Mouse (Mus musculus): ENCODE results near the gene Kcnj5.
A peak's percentile ranks its signal among the peaks of the same experiment; 100 is the strongest.

Kcnj5 gene

GRCm38 (mm10) chr9:32344051-32344450, at the start of gene Kcnj5:
Kcnj5 (minus strand) TSS chr9:32344350.
- DNase-seq (ENCODE audit: low spot score), result peak; percentile 20

DNA sequence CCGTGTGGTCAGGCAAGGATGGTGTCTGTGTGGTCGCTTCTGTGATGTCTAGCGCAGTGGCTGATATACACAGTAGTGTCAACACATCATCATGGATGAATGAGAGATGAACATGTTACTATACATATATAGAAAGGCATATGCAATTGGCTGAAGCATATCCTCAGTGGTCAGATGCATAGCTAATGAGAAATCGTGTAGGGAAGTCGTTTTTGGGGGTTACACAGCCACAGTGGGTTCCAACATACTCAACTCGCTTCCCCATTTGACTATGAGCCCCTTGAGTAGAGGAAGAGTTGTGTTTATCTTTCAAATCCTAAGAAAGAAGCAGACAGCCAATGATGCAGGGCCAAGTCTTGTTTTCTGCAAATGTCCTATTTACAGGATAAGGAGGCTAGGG, 48.6 kb upstream of the Kcnj5 start:
- no peak for DNase-seq (ENCODE audit: low spot score)

DNA sequence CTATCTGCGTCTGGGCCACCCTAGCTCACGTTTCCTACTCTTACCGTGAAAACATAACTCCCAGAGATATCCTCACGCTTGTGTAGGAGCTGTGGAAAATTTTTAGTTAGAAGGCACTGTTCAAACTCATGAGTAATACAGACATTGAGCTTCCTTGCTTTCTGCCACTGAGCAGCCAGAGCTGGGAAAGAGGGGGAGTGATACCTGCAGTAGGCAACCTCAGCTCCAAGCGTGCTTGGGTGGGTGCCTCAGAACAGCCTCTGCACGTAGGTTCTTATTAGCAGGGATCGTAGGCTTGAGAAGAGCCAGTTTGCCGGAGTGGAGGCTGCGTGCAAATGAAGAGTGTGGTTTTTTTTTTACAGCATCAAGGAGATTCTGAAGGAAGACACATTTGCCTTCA, 47.6 kb upstream of the Kcnj5 start:
- DNase-seq (ENCODE audit: low spot score), result no peak

DNA sequence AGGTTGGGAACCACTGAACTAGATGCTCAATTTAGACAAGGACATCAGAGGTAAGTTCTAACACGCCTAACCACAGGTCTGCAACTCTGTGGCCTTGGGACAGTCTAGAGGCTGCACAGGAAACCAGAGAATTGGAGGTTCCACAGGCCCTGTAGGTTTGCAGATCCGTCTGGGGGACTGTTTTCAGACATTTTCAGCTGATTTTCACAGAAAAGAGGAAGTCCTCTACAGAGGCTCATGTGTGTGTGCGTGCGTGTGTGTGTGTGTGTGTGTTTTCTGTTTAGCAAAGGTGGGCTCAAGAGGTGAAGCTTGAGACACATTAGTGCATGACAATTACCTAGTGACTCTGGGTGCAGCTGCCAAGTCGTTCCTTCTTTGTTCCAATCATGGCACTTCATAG, 46.9 kb upstream of the Kcnj5 start:
- no peak for DNase-seq (ENCODE audit: low spot score)

- DNase-seq (ENCODE audit: low spot score), result no peak
Observed at GRCm38 (mm10) chr9:32388120-32388519, 44.0 kb upstream of the Kcnj5 start.

DNA sequence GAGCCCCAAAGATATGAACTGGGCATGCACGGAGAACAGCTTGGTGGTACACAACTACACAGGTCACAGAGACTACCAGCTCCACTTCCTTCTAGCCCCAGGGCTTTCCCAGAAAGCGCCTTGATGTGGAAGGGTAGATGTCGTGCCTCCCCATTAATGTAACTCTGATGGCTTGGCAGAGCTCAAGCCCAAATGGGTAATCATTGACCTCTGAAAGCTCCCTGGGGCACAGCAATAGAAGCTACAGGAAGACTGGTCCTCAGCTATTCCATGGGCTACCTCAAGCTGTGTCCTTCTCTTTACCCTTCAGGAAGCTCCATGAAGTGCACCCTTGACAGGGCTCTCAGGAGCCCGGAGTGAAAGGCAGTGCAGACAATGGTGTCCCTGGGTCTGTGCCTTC, 40.8 kb upstream of the Kcnj5 start:
- DNase-seq (ENCODE audit: low spot score), result no peak

DNA sequence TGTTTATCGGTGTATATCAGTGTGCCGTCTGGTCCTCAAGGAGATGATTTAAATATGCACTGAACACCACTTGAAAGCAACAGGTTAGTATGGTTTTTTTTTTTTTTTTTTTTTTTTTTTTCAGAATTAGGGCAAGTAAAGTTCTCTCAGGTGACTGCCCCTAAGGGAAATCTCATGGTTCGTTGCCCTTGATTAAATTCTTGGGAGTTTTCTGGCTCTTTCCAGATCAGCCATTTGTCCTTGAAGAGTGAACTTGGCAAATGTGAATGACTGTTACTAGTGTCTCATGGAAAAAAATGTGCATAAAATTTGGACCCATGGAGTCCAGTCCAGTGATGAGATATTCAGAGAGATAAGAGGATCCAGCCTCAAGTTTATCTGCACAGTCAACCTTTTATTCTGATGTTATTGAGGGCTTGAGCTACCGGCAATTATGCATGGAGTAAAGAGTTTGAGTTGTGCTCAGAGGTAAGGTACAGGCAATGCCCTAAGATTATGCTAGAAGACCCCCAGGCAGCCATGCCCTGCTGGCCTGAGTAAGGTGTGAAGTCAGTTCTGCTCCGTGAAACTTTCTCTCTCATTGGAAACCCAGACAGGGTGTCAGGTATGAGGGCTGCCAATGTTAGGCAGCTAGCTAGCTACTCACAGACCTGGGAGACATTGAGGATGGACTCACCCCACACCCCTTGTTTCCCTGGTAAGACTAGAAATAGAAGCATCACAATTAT, 32.9 kb upstream of the Kcnj5 start:
- DNase-seq (ENCODE audit: low spot score), result no peak

DNA sequence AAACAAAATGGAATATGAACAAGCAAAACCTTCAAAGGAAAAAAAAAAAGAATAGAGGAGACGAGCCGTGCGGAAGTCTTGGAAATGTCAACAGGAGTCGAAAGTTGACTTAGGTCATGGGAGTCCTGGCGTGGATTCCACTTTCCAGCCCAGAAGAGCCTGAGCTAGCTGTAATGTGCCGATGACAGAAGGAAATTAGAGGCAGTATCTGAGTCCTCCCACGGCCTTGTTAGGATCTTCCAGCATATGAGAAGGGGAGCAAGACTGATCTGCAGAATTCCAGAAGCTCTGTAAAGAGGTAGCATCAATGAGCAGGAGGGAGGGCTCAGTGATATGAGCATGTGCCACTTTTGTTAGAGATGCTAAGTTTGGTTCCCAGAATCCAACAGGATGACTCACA, 31.9 kb upstream of the Kcnj5 start:
- DNase-seq (ENCODE audit: low spot score), result no peak

DNA sequence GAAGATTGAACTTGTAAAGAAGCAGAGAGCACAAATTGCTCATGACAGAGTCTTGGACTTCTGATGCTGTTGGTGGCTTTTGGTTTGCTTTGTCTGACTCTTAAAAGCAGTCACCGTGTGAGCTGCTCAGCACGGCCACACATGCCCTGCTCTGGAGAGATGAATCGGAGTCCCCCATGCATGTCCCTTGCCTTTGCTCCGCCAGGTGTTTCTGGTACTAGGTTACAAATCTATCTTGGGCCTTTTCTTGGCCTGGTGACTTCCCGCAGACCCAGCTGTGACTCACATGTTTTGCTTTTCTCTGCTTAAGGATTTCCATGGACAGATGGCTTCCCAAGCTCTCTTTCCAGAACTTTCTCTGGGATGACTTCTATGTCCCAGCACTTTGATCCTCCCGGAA, 29.5 kb upstream of the Kcnj5 start:
- DNase-seq (ENCODE audit: low spot score), result no peak

- no peak for DNase-seq (ENCODE audit: low spot score)
Observed at GRCm38 (mm10) chr9:32372202-32372601, 28.1 kb upstream of the Kcnj5 start, which contains the start of gene Kcnj1. Kcnj1 (plus strand) TSS chr9:32372493.

GRCm38 (mm10) chr9:32369388-32369787, 25.2 kb upstream of the Kcnj5 start:
- DNase-seq (ENCODE audit: low spot score), result no peak

DNA sequence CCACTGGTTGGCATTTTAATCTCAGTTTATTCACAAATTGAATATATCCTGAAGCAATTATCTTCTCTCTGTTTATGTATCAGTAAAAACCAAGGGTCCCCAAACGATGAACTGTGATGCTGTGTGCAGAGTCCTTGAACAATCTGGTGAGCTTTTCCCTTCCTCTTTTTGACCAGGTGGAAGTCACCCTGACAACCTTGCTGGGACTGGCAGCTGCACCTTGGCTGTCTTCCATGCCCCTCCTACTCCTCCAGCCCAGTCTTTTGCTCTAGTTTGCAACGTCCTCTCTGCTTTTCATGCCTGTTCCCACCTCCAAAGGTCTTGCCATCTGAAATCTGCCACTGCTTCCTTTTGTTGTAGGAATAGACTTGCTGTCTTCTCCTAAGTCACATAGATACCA, 24.7 kb upstream of the Kcnj5 start:
- no peak for DNase-seq (ENCODE audit: low spot score)

- no peak for DNase-seq (ENCODE audit: low spot score)
Observed at GRCm38 (mm10) chr9:32360770-32361169, 16.6 kb upstream of the Kcnj5 start.

GRCm38 (mm10) chr9:32350332-32350731, 6.2 kb upstream of the Kcnj5 start:
- DNase-seq (ENCODE audit: low spot score), result no peak

GRCm38 (mm10) chr9:32349344-32349743, 5.2 kb upstream of the Kcnj5 start:
- DNase-seq (ENCODE audit: low spot score), result no peak

GRCm38 (mm10) chr9:32348096-32348495, 3.9 kb upstream of the Kcnj5 start:
- no peak for DNase-seq (ENCODE audit: low spot score)

DNA sequence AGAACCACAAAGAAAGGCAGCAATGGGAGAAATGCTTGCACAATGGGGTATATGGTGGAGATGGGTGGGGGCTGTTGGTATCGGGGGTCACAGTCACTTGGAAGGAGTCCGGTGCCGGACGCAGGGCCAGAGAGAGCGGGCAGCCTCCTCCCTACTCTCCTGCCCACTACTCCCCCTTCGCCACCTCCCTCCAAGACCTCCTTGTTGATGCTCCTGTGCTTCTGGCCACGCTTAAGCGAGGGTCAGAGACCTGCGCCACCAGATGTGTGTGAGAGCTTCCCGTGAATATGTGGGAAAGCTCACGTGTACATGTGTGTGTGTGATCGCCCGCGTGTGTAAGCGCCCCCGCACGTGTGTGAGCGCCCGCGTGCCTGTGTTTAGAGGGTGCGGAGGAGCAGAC, 339 bp upstream of the Kcnj5 start:
- no peak for DNase-seq (ENCODE audit: low spot score)

DNA sequence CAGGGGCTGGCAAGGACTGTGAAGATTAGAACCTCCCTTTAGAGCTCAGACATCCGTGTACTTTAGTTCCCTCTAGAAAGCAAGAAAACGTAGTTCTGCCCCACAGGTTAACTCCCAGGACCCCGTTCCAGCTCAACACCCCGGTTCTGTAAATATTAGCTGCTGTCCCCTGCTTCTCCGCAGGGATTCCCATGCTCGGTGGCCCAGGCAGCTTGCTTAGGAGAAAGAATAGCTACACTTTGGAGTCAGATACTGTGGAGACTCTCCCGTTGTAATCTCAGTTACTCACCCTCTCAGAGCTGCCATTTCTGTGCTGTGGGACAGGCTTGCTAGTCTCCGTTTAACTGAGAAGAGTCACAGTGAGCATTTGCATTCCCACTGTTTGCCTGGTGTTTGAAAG, 1.2 kb downstream of the Kcnj5 start:
- DNase-seq (ENCODE audit: low spot score), result no peak

DNA sequence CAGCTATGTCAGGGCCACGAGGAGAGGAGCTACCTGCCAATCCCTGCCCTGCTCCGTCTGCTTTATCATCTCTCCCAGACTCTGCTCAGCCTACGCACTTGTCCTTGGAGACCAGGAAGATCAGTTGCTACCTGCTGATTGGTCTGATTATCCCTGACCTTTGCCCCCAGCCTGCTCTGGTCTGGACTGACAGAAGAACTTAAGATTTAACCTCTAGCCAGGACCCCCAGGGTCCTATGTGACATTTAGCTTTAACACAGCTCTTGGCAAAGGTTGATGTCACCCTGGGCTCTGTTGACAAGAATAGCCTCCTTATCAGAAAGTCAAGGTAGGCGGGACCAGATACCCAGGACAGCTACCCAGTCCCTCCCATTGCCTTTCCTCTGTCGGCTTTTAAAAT, 3.3 kb downstream of the Kcnj5 start:
- DNase-seq (ENCODE audit: low spot score), result peak; percentile 48

- DNase-seq (ENCODE audit: low spot score), result no peak
Observed at GRCm38 (mm10) chr9:32335389-32336150, 8.6 kb downstream of the Kcnj5 start.

DNA sequence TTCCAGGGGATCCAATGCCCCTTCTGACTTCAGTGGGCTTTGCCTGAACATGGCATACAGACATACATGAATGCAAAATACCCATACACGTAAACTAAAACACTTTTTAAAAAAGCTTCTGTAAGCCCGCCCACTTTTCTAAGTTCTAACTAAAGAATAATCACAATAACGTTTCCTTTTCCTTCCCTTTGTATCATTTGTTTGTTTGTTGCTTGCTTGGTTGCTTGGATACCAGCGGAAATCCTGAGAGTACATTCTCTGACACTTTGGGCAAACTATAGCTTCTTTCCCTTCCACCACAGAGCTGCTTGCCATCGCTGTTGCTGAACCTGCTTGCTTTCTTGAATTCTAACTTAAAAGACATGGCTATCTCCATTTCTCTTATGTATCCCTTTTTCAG, 13.0 kb downstream of the Kcnj5 start:
- no peak for DNase-seq (ENCODE audit: low spot score)

- no peak for DNase-seq (ENCODE audit: low spot score)
Observed at GRCm38 (mm10) chr9:32328777-32329176, 15.4 kb downstream of the Kcnj5 start.

GRCm38 (mm10) chr9:32323610-32324009, 20.5 kb downstream of the Kcnj5 start:
- no peak for DNase-seq (ENCODE audit: low spot score)

DNA sequence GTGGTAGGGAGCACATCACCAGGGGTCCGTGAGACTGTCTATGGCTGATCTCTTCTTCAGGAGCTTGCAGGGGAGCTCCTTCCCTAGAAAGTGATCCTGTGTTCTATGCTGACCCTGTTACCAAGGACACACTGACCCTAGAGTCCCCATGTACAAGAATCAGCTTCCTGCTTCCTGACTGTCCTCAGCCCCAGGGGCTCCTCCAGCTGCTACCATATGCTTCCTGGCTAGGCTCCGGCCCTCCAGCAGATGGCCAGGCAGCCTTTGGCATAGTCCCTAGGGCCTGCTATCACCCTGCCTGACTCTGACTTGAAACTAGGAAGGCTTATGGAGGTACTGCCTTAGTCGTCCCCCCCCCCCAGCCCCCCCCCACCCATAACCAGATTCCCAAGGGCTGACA, 24.0 kb downstream of the Kcnj5 start:
- no peak for DNase-seq (ENCODE audit: low spot score)

All from yolk sac, embryonic 10.5 days (tissue).